In the genomic region with DNA sequence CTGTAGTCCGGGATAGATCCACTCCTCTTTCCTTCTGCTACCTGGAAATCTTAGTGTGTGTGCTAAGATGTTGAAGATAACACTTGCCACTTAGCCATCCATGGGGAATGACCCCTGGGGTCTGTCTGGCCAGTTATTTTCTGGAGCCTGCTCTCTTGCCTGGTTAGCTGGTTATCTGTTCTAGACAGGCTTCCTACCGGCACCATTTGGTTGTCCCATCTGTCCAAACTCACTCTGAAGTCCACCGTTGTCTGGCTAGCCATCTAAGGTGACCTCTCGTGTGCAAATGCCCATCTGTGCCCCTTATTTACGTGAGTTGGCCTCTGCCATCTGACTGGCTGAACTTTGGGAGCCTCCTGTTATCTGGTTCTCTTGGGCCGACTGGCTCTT, we compare ENCODE assay signal across 8 mouse cellular contexts. TPM values are rescaled to one million over a fixed set of nuclear protein-coding genes. Genes with fewer than 3 reads are reported as not detected.
DNase-seq lines count a peak whose midpoint lies in the region; ATAC-seq and TF ChIP-seq lines count a peak whose summit lies in the region.

No protein-coding gene starts in this region.

- TF ChIP-seq RAD21 in MEL (IDR thresholded peaks at IDR 0.05; ENCODE audit: low read depth, low read length), result no peak

- no peak for TF ChIP-seq POLR2A in MEL (IDR thresholded peaks at IDR 0.05; ENCODE audit: control insufficient read depth in 1 of 2, insufficient read depth in 1 of 2, low read depth in 1 of 2, low read length in 2 of 2, poor library complexity in 1 of 2)

- H3K27me3 ChIP-seq in heart, embryonic 13.5 days (replicated peaks), result no peaks in the 10 kb centered on the region
- H3K27me3 ChIP-seq in MEL (ENCODE audit: control insufficient read depth in 1 of 2, insufficient read depth in 2 of 2, low read length in 2 of 2), result no peaks in the 10 kb centered on the region
- no peaks in the 10 kb centered on the region for H3K27me3 ChIP-seq in forebrain, embryonic 10.5 days (ENCODE audit: poor library complexity, severe bottlenecking)
- no peaks in the 10 kb centered on the region for H3K27me3 ChIP-seq in liver, embryonic 13.5 days

- H3K27ac ChIP-seq in heart, embryonic 13.5 days (replicated peaks), result peak overlapping the region; percentile 92
- peak overlapping the region; percentile 1 for H3K27ac ChIP-seq in MEL (ENCODE audit: control insufficient read depth, low read depth, low read length)
- peak overlapping the region; percentile 90 for H3K27ac ChIP-seq in forebrain, embryonic 10.5 days
- H3K27ac ChIP-seq in liver, embryonic 13.5 days, result peak overlapping the region; percentile 95

- intact Hi-C loops in heart, postnatal 10 days (cut with DNase I), result loop anchor here (2.0 kb wide), 1 partner anchor 37 kb away; no protein-coding TSS in a partner anchor

- no peak for ATAC-seq in heart, embryonic 13.5 days (ENCODE audit: extremely low read depth, insufficient number of reproducible peaks, low FRiP score, low TSS enrichment)
- ATAC-seq in liver, embryonic 13.5 days (ENCODE audit: low read depth), result no peak
- ATAC-seq in CD4-positive, CD25-positive, alpha-beta regulatory T cell, adult 4 months, result no peak

- H3K9ac ChIP-seq in heart, embryonic 13.5 days, result peak overlapping the region; percentile 92
- H3K9ac ChIP-seq in MEL (ENCODE audit: control insufficient read depth, low read depth, low read length, poor library complexity, severe bottlenecking), result peak overlapping the region; percentile 79
- H3K9ac ChIP-seq in liver, embryonic 13.5 days, result peak overlapping the region; percentile 97

- no peak for TF ChIP-seq EP300 in MEL (IDR thresholded peaks at IDR 0.05; ENCODE audit: low read depth in 1 of 2, low read length in 2 of 2)

- H3K4me1 ChIP-seq in heart, embryonic 13.5 days, result peaks cover 42% of the 10 kb centered on the region
- H3K4me1 ChIP-seq in MEL (ENCODE audit: control insufficient read depth in 1 of 2, insufficient read depth in 2 of 2, low read length in 2 of 2), result peaks cover 17 to 41% of the 10 kb centered on the region in 2 experiments
- H3K4me1 ChIP-seq in forebrain, embryonic 10.5 days, result peaks cover 26% of the 10 kb centered on the region
- peaks cover 64% of the 10 kb centered on the region for H3K4me1 ChIP-seq in liver, embryonic 13.5 days (replicated peaks)

- H3K4me2 ChIP-seq in heart, embryonic 13.5 days, result peak overlapping the region; percentile 83
- H3K4me2 ChIP-seq in liver, embryonic 13.5 days, result peak overlapping the region; percentile 90

- DNase-seq in heart, postnatal 10 days, result no peak
- peak; percentile 74 for DNase-seq in MEL (ENCODE audit: low read depth, low spot score)
- no peak for DNase-seq in forebrain, embryonic 10.5 days (ENCODE audit: extremely low spot score, low spot score)
- peak; percentile 45 for DNase-seq in liver, embryonic 13.5 days
- no peak for DNase-seq in layer of hippocampus, adult 9-11 months
- no peak for DNase-seq in adrenal gland, postnatal 4 days (ENCODE audit: low spot score in 2 of 2)

- 4% methylated on average over 6 of the region's 6 CpGs for WGBS in heart, embryonic 13.5 days
- WGBS in forebrain, embryonic 10.5 days, result 21% methylated on average over 6 of the region's 6 CpGs
- 1% methylated on average over 6 of the region's 6 CpGs for WGBS in liver, embryonic 13.5 days (ENCODE audit: insufficient replicate concordance)

- H3K4me3 ChIP-seq in heart, embryonic 13.5 days, result peak overlapping the region; percentile 86
- H3K4me3 ChIP-seq in MEL (ENCODE audit: control insufficient read depth in 1 of 2, insufficient read depth in 1 of 2, low read depth in 2 of 2, low read length in 2 of 2), result peak overlapping the region; percentile 53 to 78
- peak overlapping the region; percentile 95 for H3K4me3 ChIP-seq in forebrain, embryonic 10.5 days
- peak overlapping the region; percentile 91 for H3K4me3 ChIP-seq in liver, embryonic 13.5 days (replicated peaks)

- H3K79me2 ChIP-seq in MEL (ENCODE audit: control insufficient read depth, insufficient read depth, low read length, poor library complexity), result peaks cover 56% of the 10 kb centered on the region

- H3K36me3 ChIP-seq in heart, embryonic 13.5 days, result peaks cover 12% of the 10 kb centered on the region
- peaks cover 5 to 42% of the 10 kb centered on the region in 2 experiments for H3K36me3 ChIP-seq in MEL (ENCODE audit: control insufficient read depth in 1 of 2, insufficient read depth in 2 of 2, low read length in 2 of 2)
- H3K36me3 ChIP-seq in forebrain, embryonic 10.5 days (replicated peaks), result peaks cover 24% of the 10 kb centered on the region
- peaks cover 22% of the 10 kb centered on the region for H3K36me3 ChIP-seq in liver, embryonic 13.5 days

- H3K9me3 ChIP-seq in heart, embryonic 13.5 days, result no peaks in the 10 kb centered on the region
- H3K9me3 ChIP-seq in MEL (replicated peaks; ENCODE audit: insufficient read depth, low read length), result no peaks in the 10 kb centered on the region
- H3K9me3 ChIP-seq in forebrain, embryonic 10.5 days, result no peaks in the 10 kb centered on the region
- H3K9me3 ChIP-seq in liver, embryonic 13.5 days (replicated peaks), result no peaks in the 10 kb centered on the region

- TF ChIP-seq CTCF in MEL (IDR thresholded peaks at IDR 0.05 in 2 of 3, conservative IDR thresholded peaks at IDR 0.05 in 1 of 3; ENCODE audit: control insufficient read depth in 1 of 3, insufficient read depth in 1 of 3, low read depth in 2 of 3, low read length in 3 of 3, poor library complexity in 1 of 3, severe bottlenecking in 1 of 3), result no peak

TF ChIP-seq in MEL, 35 proteins besides CTCF, POLR2A, EP300 and RAD21:
- TF ChIP-seq TAL1 (IDR thresholded peaks at IDR 0.05; ENCODE audit: low read length) (peak; percentile 91), GATA1 (IDR thresholded peaks at IDR 0.05; ENCODE audit: low read depth, low read length) (peak; percentile 53), ZNF384 (IDR thresholded peaks at IDR 0.05; ENCODE audit: low read depth, low read length) (no peak)

RNA-seq across cellular contexts. Expression of gene Dnm2, which starts 0.8 kb away (rescaled TPM):
- polyA plus RNA-seq in heart, embryonic 13.5 days (2015; fragmentation: Nextera tagmentation; extraction: Ambion mirVana), result 66.8 and 67.6 TPM in 2 replicates
- total RNA-seq in heart, postnatal 10 days (2021), result 10 to 100 TPM; 90.0 to 90.6 TPM
- 110 and 117 TPM in 2 replicates for total RNA-seq in MEL (2012; rRNA removed)
- polyA plus RNA-seq in MEL (2012; ENCODE audit: insufficient read depth in 1 of 2, insufficient read length in 2 of 2, low read depth in 1 of 2, low replicate concordance in 2 of 2, missing spikeins in 1 of 2), result 100 to 1,000 TPM; 237 to 832 TPM
- 65.9 and 66.3 TPM in 2 replicates for polyA plus RNA-seq in forebrain, embryonic 10.5 days (2016; fragmentation: Nextera tagmentation; extraction: Ambion mirVana)
- polyA plus RNA-seq in liver, embryonic 13.5 days (2015; fragmentation: Nextera tagmentation; extraction: Ambion mirVana), result 51.8 and 56.8 TPM in 2 replicates
- polyA plus RNA-seq in CD4-positive, CD25-positive, alpha-beta regulatory T cell, adult 4 months (2017; shearing (Covaris generic)), result 100 to 1,000 TPM in 1 of 2 experiments, 10 to 100 TPM in 1; 97.0 to 119 TPM
- total RNA-seq in adrenal gland, postnatal 4 days (2021), result 100 to 1,000 TPM; 111 to 116 TPM

RNA-seq across cellular contexts. Expression of gene Qtrt1, which starts 13.9 kb away (rescaled TPM):
- 27.6 and 28.6 TPM in 2 replicates for polyA plus RNA-seq in heart, embryonic 13.5 days (2015; fragmentation: Nextera tagmentation; extraction: Ambion mirVana)
- 10 to 100 TPM; 10.6 to 11.5 TPM for total RNA-seq in heart, postnatal 10 days (2021)
- total RNA-seq in MEL (2012; rRNA removed), result 173 and 199 TPM in 2 replicates
- 100 to 1,000 TPM in 1 of 2 experiments, not detected in 1; 244 TPM for polyA plus RNA-seq in MEL (2012; ENCODE audit: insufficient read depth in 1 of 2, insufficient read length in 2 of 2, low read depth in 1 of 2, low replicate concordance in 2 of 2, missing spikeins in 1 of 2)
- 71.7 and 74.0 TPM in 2 replicates for polyA plus RNA-seq in forebrain, embryonic 10.5 days (2016; fragmentation: Nextera tagmentation; extraction: Ambion mirVana)
- 24.3 and 28.6 TPM in 2 replicates for polyA plus RNA-seq in liver, embryonic 13.5 days (2015; fragmentation: Nextera tagmentation; extraction: Ambion mirVana)
- 10 to 100 TPM; 32.1 to 46.9 TPM for polyA plus RNA-seq in CD4-positive, CD25-positive, alpha-beta regulatory T cell, adult 4 months (2017; shearing (Covaris generic))
- 10 to 100 TPM; 34.0 to 35.3 TPM for total RNA-seq in adrenal gland, postnatal 4 days (2021)

RNA-seq across cellular contexts. Expression of gene Ilf3, which starts 57.9 kb away (rescaled TPM):
- polyA plus RNA-seq in heart, embryonic 13.5 days (2015; fragmentation: Nextera tagmentation; extraction: Ambion mirVana), result 115 and 120 TPM in 2 replicates
- 10 to 100 TPM; 41.3 to 51.0 TPM for total RNA-seq in heart, postnatal 10 days (2021)
- total RNA-seq in MEL (2012; rRNA removed), result 210 and 235 TPM in 2 replicates
- polyA plus RNA-seq in MEL (2012; ENCODE audit: insufficient read depth in 1 of 2, insufficient read length in 2 of 2, low read depth in 1 of 2, low replicate concordance in 2 of 2, missing spikeins in 1 of 2), result 100 to 1,000 TPM in 1 of 2 experiments, 10 to 100 TPM in 1; 67.4 to 519 TPM
- polyA plus RNA-seq in forebrain, embryonic 10.5 days (2016; fragmentation: Nextera tagmentation; extraction: Ambion mirVana), result 328 and 336 TPM in 2 replicates
- polyA plus RNA-seq in liver, embryonic 13.5 days (2015; fragmentation: Nextera tagmentation; extraction: Ambion mirVana), result 50.9 and 58.8 TPM in 2 replicates
- 100 to 1,000 TPM; 127 to 203 TPM for polyA plus RNA-seq in CD4-positive, CD25-positive, alpha-beta regulatory T cell, adult 4 months (2017; shearing (Covaris generic))
- 100 to 1,000 TPM; 107 to 118 TPM for total RNA-seq in adrenal gland, postnatal 4 days (2021)

Comparison
In these comparisons a context has a peak if more than half of its experiments do, and no peak if none do; other contexts are left out.
1. H3K27ac ChIP-seq: peak in every context shown above with its lines; median percentile 95 in liver, embryonic 13.5 days; 92 in heart, embryonic 13.5 days; 90 in forebrain, embryonic 10.5 days; 1 in MEL.
2. DNase-seq: peak in MEL (single experiment) and liver, embryonic 13.5 days (single experiment); none in heart, postnatal 10 days (0 of 2), forebrain, embryonic 10.5 days (single experiment), layer of hippocampus, adult 9-11 months (single experiment) and adrenal gland, postnatal 4 days (0 of 2).
3. Peak in every context shown above with its lines, with median percentiles within 50 percentile points of each other: H3K4me3 ChIP-seq and H3K9ac ChIP-seq.